Mouse (Mus musculus): ENCODE measurements at regions not wholly inside any gene's neighbourhood (a gene's known extent, or its start where the extent isn't known, plus 50 kb on each side); places are given as distances from the start of the nearest gene placed in this dataset.
"Not testable (repeated sequence)": the region's sequence is repeated elsewhere in the genome, so short reads cannot be mapped to it uniquely, and the experiment has no call there.

DNA sequence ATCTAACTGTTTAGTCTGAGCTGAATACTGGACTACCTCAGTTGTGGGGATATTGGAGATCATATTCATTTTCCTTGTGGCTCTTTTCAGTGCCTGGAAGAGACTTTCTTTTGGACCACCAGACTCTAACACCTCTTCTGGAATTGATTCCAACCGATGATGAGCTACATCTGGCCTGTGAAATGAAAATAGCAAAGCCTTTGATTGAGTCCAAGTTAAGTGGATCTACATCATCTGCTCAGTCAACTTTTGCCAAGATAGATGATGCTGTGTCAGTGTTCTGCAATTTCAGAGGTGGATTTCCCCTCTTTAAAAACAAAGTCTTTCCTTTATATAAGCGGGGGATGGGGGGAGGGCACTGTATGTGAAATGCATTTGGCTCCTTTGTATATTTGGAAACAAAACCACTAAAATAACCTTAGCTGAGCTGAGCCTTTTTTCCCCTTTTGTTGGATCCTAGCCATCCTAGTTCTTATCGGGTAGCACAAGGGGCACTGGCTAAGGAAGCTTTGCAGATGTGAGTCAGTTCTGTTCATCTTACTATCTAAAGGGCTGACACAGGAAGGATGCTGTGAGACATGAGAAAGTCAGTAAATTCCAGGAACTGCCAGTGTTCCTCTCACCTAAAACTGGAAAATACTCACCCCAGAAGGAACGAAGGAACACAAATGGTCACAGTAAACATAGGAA, 473.8 kb downstream of the Cypt12 start:
- H3K9ac ChIP-seq (ENCODE audit: low read depth, low read length), result no peak overlapping the region
- no peaks in the 10 kb centered on the region for H3K4me1 ChIP-seq (replicated peaks; ENCODE audit: control insufficient read depth, insufficient read depth, low read length)
- DNase-seq (ENCODE audit: low spot score) (no peak), ATAC-seq (replicated peaks; ENCODE audit: low FRiP score) (no peak)
- no peak overlapping the region for H3K4me3 ChIP-seq (ENCODE audit: low read depth, low read length)
- H3K9me3 ChIP-seq (ENCODE audit: control insufficient read depth, low read length), result no peaks in the 10 kb centered on the region
- H3K36me3 ChIP-seq (ENCODE audit: control insufficient read depth, insufficient read depth, low read length), result no peaks in the 10 kb centered on the region
- H3K27ac ChIP-seq (ENCODE audit: low read depth, low read length), result no peak overlapping the region
- WGBS, result 80% methylated on average over 4 of the region's 4 CpGs
- no peaks in the 10 kb centered on the region for H3K27me3 ChIP-seq (replicated peaks; ENCODE audit: control insufficient read depth, insufficient read depth, low read length)
- no peak overlapping the region for H3K4me2 ChIP-seq

DNA sequence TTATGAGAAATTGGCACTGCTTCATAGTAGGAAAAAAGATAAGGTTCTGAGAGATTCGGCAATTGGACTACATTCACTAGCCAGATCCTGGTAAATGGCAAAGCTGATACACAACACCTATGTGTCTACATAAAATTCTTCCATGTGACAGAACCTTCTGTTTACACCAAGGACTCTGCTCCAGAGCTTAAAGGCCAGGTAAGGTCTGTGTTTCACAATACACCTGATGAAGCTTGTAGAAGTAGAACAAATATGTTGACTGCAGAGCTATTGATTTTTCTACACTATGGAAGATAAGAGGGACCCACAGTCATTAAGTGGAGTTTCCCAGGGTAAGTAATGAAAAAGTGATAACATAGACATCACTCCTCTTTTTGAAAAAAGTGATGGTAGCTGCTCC, 480.7 kb downstream of the Cypt12 start:
- H3K4me3 ChIP-seq (ENCODE audit: low read depth, low read length), result no peak overlapping the region
- peak; percentile 43; the same call in 1 of the 2 replicates for ATAC-seq (replicated peaks; ENCODE audit: low FRiP score)
- H3K27ac ChIP-seq (ENCODE audit: low read depth, low read length), result no peak overlapping the region
- H3K4me2 ChIP-seq, result no peak overlapping the region
- H3K9me3 ChIP-seq (ENCODE audit: control insufficient read depth, low read length), result no peaks in the 10 kb centered on the region
- DNase-seq (ENCODE audit: low spot score), result no peak
- no peaks in the 10 kb centered on the region for H3K27me3 ChIP-seq (replicated peaks; ENCODE audit: control insufficient read depth, insufficient read depth, low read length)
- no peak overlapping the region for H3K9ac ChIP-seq (ENCODE audit: low read depth, low read length)
- no peaks in the 10 kb centered on the region for H3K36me3 ChIP-seq (ENCODE audit: control insufficient read depth, insufficient read depth, low read length)
- no peaks in the 10 kb centered on the region for H3K4me1 ChIP-seq (replicated peaks; ENCODE audit: control insufficient read depth, insufficient read depth, low read length)
- WGBS, result 73% methylated on average over 1 of the region's 1 CpGs

DNA sequence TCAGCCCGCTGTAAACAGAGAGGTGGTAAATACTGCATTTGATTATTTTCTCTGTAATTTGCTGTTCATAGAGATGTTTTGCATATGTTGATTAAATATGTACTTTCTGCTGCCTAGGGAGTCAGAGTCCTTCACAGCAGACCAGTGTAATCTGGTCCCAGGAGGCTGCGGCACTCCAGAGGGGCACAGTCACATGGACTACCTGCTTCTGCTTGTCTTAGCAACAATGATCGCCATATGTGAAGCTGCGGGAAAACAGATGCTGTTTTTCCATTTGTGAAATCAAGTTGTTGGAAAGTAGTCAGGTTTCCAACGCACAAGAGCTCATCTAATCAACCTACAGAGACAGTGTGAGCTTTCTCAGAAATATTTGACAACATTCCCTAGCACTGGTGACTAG, 490.6 kb downstream of the Cypt12 start:
- Histone ChIP-seq H3K4me3 (ENCODE audit: low read depth, low read length) (no peak overlapping the region), H3K9me3 (ENCODE audit: control insufficient read depth, low read length) (no peaks in the 10 kb centered on the region), H3K36me3 (ENCODE audit: control insufficient read depth, insufficient read depth, low read length) (no peaks in the 10 kb centered on the region), H3K9ac (ENCODE audit: low read depth, low read length) (no peak overlapping the region), H3K4me1 (replicated peaks; ENCODE audit: control insufficient read depth, insufficient read depth, low read length) (no peaks in the 10 kb centered on the region), H3K4me2 (no peak overlapping the region), H3K27me3 (replicated peaks; ENCODE audit: control insufficient read depth, insufficient read depth, low read length) (no peaks in the 10 kb centered on the region), H3K27ac (ENCODE audit: low read depth, low read length) (no peak overlapping the region)
- ATAC-seq (replicated peaks; ENCODE audit: low FRiP score) (no peak), DNase-seq (ENCODE audit: low spot score) (no peak)
- 79% methylated on average over 5 of the region's 5 CpGs for WGBS

DNA sequence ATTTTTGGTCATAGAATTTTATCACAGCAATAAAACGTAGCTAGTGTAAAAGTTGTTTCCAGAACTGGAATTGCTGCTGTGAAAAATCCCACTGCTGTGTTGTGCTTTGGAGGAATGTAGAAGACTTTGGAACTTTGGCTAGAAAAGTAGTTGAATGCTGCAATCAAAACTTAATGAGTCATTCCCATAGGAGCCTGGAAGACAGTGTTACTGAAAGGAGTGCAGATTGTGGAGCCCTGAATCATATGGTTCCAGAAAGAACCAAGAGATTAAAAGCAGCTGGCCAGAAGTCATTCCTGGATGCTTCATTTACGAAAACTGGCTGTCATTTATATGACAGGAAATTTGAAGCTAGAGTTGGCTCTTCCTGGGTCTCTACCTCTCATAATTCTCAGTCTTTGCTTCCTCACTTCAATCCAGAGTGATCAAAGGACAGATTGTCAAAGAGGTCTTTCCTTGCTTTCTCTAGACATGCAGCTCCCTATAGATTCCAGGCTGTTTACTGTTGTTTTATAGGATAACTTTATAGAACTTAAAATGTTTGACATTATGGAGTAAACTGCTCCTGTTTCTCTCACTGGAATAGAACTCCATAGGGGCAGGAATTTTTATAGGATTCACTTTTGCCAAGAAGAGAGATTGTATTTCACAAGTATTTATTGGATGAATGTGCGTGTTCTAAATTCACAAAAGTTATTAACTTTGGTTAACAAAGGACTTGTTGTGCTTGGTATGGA, 504.2 kb downstream of the Cypt12 start:
- Histone ChIP-seq H3K27ac (ENCODE audit: low read depth, low read length) (no peak overlapping the region), H3K36me3 (ENCODE audit: control insufficient read depth, insufficient read depth, low read length) (no peaks in the 10 kb centered on the region), H3K9ac (ENCODE audit: low read depth, low read length) (no peak overlapping the region), H3K9me3 (ENCODE audit: control insufficient read depth, low read length) (no peaks in the 10 kb centered on the region), H3K4me2 (no peak overlapping the region), H3K4me1 (replicated peaks; ENCODE audit: control insufficient read depth, insufficient read depth, low read length) (no peaks in the 10 kb centered on the region), H3K4me3 (ENCODE audit: low read depth, low read length) (no peak overlapping the region), H3K27me3 (replicated peaks; ENCODE audit: control insufficient read depth, insufficient read depth, low read length) (no peaks in the 10 kb centered on the region)
- no peak for ATAC-seq (replicated peaks; ENCODE audit: low FRiP score)
- WGBS, result 77% methylated on average over 3 of the region's 3 CpGs
- no peak for DNase-seq (ENCODE audit: low spot score)

DNA sequence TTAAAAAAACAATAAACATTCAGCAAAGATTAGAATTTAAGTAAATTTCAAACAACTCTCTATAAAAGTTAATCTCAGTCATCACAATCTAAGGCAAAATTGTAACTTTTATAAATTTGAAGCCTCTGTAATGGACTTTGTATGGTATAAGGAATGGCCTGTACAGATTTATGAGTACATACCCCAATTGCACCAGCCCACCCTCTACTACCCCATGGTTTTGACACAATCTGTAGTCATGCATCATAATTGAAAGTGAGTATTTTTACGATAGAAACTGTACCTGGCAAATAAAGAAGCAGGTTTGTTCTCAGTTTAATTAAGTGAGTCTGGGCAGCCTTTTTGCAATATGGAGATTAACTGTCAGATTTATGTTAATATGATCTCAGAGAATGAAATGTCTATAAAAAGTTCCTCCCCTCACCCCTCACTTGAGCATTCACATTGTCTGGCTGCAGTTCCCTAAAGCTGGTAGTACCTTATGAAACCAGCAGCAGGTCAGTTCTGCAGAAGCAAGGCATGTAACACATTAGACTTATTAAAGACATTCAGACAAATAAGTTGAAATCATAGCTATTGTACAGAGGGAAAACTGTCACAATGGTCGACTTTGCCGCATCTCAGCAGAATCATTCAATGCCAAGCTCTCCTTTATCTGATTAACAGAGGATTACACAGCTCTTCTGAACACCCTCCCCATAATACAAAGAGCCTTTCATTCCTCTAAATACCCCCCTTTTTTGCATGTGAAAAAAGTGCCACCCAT, 505.2 kb downstream of the Cypt12 start:
- 89% methylated on average over 1 of the region's 3 CpGs for WGBS
- Histone ChIP-seq H3K4me1 (replicated peaks; ENCODE audit: control insufficient read depth, insufficient read depth, low read length) (no peaks in the 10 kb centered on the region), H3K9me3 (ENCODE audit: control insufficient read depth, low read length) (no peaks in the 10 kb centered on the region), H3K4me2 (no peak overlapping the region), H3K4me3 (ENCODE audit: low read depth, low read length) (no peak overlapping the region), H3K9ac (ENCODE audit: low read depth, low read length) (no peak overlapping the region), H3K27me3 (replicated peaks; ENCODE audit: control insufficient read depth, insufficient read depth, low read length) (no peaks in the 10 kb centered on the region), H3K36me3 (ENCODE audit: control insufficient read depth, insufficient read depth, low read length) (no peaks in the 10 kb centered on the region), H3K27ac (ENCODE audit: low read depth, low read length) (no peak overlapping the region)
- DNase-seq (ENCODE audit: low spot score) (no peak), ATAC-seq (replicated peaks; ENCODE audit: low FRiP score) (no peak)

DNA sequence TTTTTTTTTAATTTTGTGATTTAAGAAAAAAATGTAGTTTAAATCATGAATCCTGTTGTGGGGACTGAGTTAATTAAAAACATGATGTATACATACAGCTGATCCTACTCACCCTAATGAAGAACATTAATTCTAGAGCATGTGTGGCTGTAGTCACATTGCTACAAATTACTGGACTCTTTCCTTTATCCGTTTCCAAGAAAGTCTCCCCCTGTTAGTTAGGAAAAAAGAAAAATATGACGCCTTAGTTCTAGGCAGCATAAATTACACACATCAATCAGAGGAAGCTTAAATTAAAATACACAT, 505.7 kb downstream of the Cypt12 start:
- WGBS, result 88% methylated on average over 2 of the region's 2 CpGs
- no peak for ATAC-seq (replicated peaks; ENCODE audit: low FRiP score)

DNA sequence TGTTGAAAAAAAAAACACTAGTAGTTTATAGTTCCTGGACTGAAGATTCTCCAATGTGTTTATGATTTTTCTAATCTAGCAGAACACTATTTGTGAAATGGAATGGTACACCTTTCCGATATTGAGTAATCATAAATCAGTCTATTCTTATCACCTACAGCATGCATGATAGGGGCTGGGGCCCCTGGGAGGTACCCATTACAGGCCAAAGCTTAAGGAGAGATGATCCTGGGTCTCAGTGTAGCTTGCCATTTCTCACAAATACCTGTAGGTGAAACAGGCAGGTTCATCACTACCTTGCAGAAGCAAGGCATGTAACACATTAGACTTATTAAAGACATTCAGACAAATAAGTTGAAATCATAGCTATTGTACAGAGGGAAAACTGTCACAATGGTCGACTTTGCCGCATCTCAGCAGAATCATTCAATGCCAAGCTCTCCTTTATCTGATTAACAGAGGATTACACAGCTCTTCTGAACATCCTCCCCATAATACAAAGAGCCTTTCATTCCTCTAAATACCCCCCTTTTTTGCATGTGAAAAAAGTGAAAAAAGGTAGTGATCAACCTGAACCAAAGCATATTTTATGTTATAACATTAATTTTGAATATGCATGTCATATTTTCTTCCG, 506.5 kb downstream of the Cypt12 start:
- H3K27ac ChIP-seq (ENCODE audit: low read depth, low read length); ATAC-seq (replicated peaks; ENCODE audit: low FRiP score); H3K27me3 ChIP-seq (replicated peaks; ENCODE audit: control insufficient read depth, insufficient read depth, low read length); H3K9me3 ChIP-seq (ENCODE audit: control insufficient read depth, low read length); H3K36me3 ChIP-seq (ENCODE audit: control insufficient read depth, insufficient read depth, low read length); H3K9ac ChIP-seq (ENCODE audit: low read depth, low read length); H3K4me1 ChIP-seq (replicated peaks; ENCODE audit: control insufficient read depth, insufficient read depth, low read length); H3K4me2 ChIP-seq; H3K4me3 ChIP-seq (ENCODE audit: low read depth, low read length); DNase-seq (ENCODE audit: low spot score): not testable (repeated sequence)
- 90% methylated on average over 2 of the region's 4 CpGs for WGBS

More for the DNA sequence above, 505.7 kb downstream of the Cypt12 start:
- Histone ChIP-seq H3K27me3 (replicated peaks; ENCODE audit: control insufficient read depth, insufficient read depth, low read length) (no peaks in the 10 kb centered on the region), H3K4me1 (replicated peaks; ENCODE audit: control insufficient read depth, insufficient read depth, low read length) (no peaks in the 10 kb centered on the region), H3K4me2 (no peak overlapping the region), H3K27ac (ENCODE audit: low read depth, low read length) (no peak overlapping the region), H3K4me3 (ENCODE audit: low read depth, low read length) (no peak overlapping the region), H3K9ac (ENCODE audit: low read depth, low read length) (no peak overlapping the region), H3K36me3 (ENCODE audit: control insufficient read depth, insufficient read depth, low read length) (no peaks in the 10 kb centered on the region), H3K9me3 (ENCODE audit: control insufficient read depth, low read length) (no peaks in the 10 kb centered on the region)
- no peak for DNase-seq (ENCODE audit: low spot score)

DNA sequence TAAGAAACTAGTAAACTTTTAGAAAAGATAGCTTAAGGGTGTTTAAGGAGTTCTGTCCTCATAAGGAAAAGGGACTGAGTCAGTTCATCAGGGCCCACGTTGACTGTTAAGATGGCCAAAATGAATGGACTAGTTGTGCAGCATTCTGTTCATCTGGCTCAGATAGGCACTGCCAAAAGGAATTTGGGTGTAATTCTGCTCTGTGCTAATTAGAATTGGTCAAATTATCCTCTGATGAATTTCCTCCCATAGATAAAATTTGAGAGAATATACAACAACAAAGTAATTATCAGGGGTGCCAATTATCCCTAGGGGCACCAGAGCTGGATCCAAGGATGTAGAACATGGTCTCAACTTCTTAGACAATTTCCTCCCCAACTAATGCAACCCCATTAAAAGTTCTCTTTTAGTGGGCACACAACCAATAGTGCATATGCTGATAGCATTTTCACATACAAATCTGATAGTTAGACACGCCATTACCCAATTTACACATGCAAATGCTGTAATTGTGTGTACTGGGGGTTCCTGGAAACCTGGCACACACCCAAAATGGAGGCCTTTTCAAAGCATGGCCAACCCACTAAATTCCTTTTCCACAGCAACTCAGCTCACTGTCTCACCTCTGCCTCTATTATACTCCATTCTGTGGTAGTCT, 508.0 kb downstream of the Cypt12 start:
- no peaks in the 10 kb centered on the region for H3K27me3 ChIP-seq (replicated peaks; ENCODE audit: control insufficient read depth, insufficient read depth, low read length)
- 65% methylated on average over 2 of the region's 2 CpGs for WGBS

More for the DNA sequence above, 508.0 kb downstream of the Cypt12 start:
- H3K27ac ChIP-seq (ENCODE audit: low read depth, low read length), result no peak overlapping the region
- H3K9me3 ChIP-seq (ENCODE audit: control insufficient read depth, low read length), result no peaks in the 10 kb centered on the region
- no peak overlapping the region for H3K4me2 ChIP-seq
- no peaks in the 10 kb centered on the region for H3K4me1 ChIP-seq (replicated peaks; ENCODE audit: control insufficient read depth, insufficient read depth, low read length)
- no peak overlapping the region for H3K4me3 ChIP-seq (ENCODE audit: low read depth, low read length)
- DNase-seq (ENCODE audit: low spot score) (no peak), ATAC-seq (replicated peaks; ENCODE audit: low FRiP score) (no peak)
- H3K36me3 ChIP-seq (ENCODE audit: control insufficient read depth, insufficient read depth, low read length), result no peaks in the 10 kb centered on the region
- no peak overlapping the region for H3K9ac ChIP-seq (ENCODE audit: low read depth, low read length)
